Mouse (Mus musculus) kidney, embryonic 15.5 days (tissue): ENCODE data around the gene Wdr27. TPM values are rescaled to one million over a fixed set of nuclear protein-coding genes. Genes with fewer than 3 reads are reported as not detected.
"Not testable (repeated sequence)": the region's sequence is repeated elsewhere in the genome, so short reads cannot be mapped to it uniquely, and the experiment has no call there.

Experiments used
- ATAC-seq: fragments of 200-750 bp; cut with Nextera tagmentation; replicated peaks from 2 replicates; pipeline ENCODE4 v1.8.0; 2017; ENCODE audit warnings: moderate TSS enrichment; ENCODE audit not compliant: low FRiP score
- H3K27ac ChIP-seq: fragments of 300-500 bp; sonication (generic); 2 replicates; pipeline ENCODE4 v1.5.1; 2015; ENCODE audit warnings: mild to moderate bottlenecking, inconsistent platforms
- H3K27me3 ChIP-seq: fragments of 300-500 bp; sonication (generic); 2 replicates; pipeline ENCODE4 v1.6.1; 2015; ENCODE audit warnings: inconsistent platforms
- H3K36me3 ChIP-seq: fragments of 300-500 bp; sonication (generic); 2 replicates; pipeline ENCODE4 v1.6.1; 2015; ENCODE audit warnings: inconsistent platforms
- H3K4me1 ChIP-seq: fragments of 300-500 bp; sonication (generic); 2 replicates; pipeline ENCODE4 v1.6.1; 2015; ENCODE audit warnings: inconsistent platforms
- H3K4me2 ChIP-seq: fragments of 300-500 bp; sonication (generic); 2 replicates; pipeline ENCODE4 v1.6.1; 2015; ENCODE audit warnings: moderate library complexity, mild to moderate bottlenecking, inconsistent platforms
- H3K4me3 ChIP-seq: fragments of 300-500 bp; sonication (generic); replicated peaks from 2 replicates; pipeline ENCODE4 v1.5.1; 2015; ENCODE audit warnings: mild to moderate bottlenecking, inconsistent platforms
- H3K9ac ChIP-seq: fragments of 300-500 bp; sonication (generic); 2 replicates; pipeline ENCODE4 v1.6.1; 2015; ENCODE audit warnings: mild to moderate bottlenecking, inconsistent platforms
- H3K9me3 ChIP-seq: fragments of 300-500 bp; sonication (generic); replicated peaks from 2 replicates; pipeline ENCODE4 v1.6.1; 2016; ENCODE audit warnings: inconsistent platforms
- WGBS: fragments of 180-500 bp; shearing (Covaris S2); methylation state at CpG from one replicate; pipeline ENCODE4 v1.1.7; 2015; ENCODE audit warnings: mixed read lengths; 5-methylcytosine and 5-hydroxymethylcytosine counted together
- polyA plus RNA-seq: library from polyadenylated mRNA; unstranded; fragments of >200 nt; fragmentation: Nextera tagmentation; extraction: Ambion mirVana; gene quantifications from 2 replicates; pipeline ENCODE4 v1.2.1, GENCODE M21; 2015

Gene Wdr27
- polyA plus RNA-seq, 1 experiment from 2014 or later, result 6.8 TPM

DNA sequence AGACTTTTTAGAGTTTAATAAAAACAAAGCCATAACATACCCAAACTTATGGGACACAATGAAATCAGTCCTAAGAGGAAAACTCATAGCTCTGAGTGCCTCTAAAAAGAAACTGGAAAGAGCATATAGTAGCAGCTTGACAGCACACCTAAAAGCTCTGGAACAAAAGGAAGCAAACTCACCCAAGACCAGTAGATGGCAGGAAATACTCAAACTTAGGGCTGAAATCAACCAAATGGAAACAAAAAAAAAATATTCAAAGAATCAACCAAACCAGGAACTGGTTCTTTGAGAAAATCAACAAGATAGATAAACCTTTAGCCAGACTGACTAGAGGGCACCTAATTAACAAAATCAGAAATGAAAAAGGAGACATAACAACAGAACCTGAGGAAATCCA is 47.9 kb downstream of the Wdr27 start:
- not testable (repeated sequence) for H3K4me1 ChIP-seq, H3K4me3 ChIP-seq, H3K4me2 ChIP-seq, H3K36me3 ChIP-seq, H3K9ac ChIP-seq, H3K27ac ChIP-seq, H3K27me3 ChIP-seq, H3K9me3 ChIP-seq, ATAC-seq

DNA sequence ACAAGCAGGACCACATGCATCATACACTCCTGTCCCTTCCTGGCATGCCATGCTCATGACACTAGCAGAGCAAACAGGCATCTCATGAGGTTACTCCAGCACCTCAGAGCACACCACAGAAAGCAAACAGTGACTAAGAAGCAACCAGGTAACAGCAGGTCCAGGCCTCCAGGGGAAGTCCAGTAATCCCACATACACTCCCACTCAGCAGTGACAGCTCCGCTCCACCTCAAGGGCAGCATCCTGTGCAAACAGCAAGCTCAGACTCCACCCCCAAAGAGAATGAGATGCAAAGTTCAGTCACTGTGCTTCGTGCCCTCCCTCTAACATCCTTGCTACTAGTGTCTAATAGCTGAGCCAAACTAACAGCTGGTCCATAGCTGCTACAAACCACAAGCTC is 56.0 kb downstream of the Wdr27 start:
- no peak overlapping the region for H3K4me3 ChIP-seq
- no peaks in the 10 kb centered on the region for H3K4me1 ChIP-seq
- no peaks in the 10 kb centered on the region for H3K36me3 ChIP-seq
- no peak overlapping the region for H3K27ac ChIP-seq
- WGBS, result 51% methylated on average over 2 of the region's 2 CpGs
- no peaks in the 10 kb centered on the region for H3K27me3 ChIP-seq
- no peak overlapping the region for H3K9ac ChIP-seq
- ATAC-seq, result no peak
- no peaks in the 10 kb centered on the region for H3K9me3 ChIP-seq
- no peak overlapping the region for H3K4me2 ChIP-seq

DNA sequence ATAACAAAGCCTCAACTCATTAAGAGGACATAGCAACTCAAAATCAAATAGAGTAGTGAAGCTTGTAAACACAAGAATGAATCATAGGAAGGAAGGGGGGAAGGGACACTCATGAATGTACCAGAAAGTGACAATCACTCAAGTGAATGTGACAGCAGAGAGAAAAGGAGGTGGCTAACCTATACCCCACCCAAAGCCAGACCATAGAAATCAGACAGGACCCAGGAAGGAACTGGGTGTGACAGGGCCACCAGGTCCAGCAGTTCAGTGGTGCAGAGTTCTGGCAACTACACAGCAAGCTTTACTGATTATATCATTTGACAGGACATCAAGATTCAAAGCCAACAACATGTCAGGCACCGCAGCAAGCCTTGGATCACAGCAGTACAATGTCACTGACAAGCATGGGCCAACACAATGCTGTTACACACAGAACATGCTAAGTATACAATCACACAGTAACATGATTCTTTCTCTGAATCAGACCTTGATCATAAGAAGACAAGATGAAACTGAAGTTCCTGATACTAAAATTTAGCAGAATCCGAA is 68.2 kb downstream of the Wdr27 start:
- H3K4me2 ChIP-seq, result no peak overlapping the region
- no peak overlapping the region for H3K27ac ChIP-seq
- no peak for ATAC-seq
- no peak overlapping the region for H3K4me3 ChIP-seq
- 85% methylated on average over 2 of the region's 2 CpGs for WGBS
- no peak overlapping the region for H3K9ac ChIP-seq
- H3K36me3 ChIP-seq, result no peaks in the 10 kb centered on the region
- H3K4me1 ChIP-seq, result no peaks in the 10 kb centered on the region
- H3K9me3 ChIP-seq, result no peaks in the 10 kb centered on the region
- H3K27me3 ChIP-seq, result no peaks in the 10 kb centered on the region

DNA sequence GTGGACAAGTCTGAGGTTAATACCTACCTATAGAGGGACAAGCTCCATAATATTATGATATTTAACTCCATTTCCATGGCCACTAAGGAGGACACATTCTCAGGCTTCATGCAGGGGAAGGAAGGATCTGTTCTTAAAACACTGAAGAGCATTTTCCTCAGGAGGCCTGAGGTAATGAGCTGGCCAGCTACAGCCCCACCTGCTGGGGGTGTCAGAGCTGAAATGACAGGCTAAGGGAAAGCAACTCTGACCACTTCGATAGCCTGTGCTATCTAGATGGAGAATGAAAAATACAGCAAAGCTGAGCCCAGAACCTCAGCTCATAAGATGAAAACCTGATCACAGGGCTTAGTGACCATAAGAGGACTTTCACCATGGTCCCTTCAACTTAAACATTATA is 82.7 kb downstream of the Wdr27 start:
- Histone ChIP-seq H3K4me3 (no peak overlapping the region), H3K4me1 (no peaks in the 10 kb centered on the region), H3K9me3 (no peaks in the 10 kb centered on the region), H3K36me3 (no peaks in the 10 kb centered on the region), H3K27me3 (no peaks in the 10 kb centered on the region), H3K9ac (no peak overlapping the region), H3K27ac (no peak overlapping the region), H3K4me2 (no peak overlapping the region)
- 81% methylated on average over 1 of the region's 1 CpGs for WGBS
- no peak for ATAC-seq

DNA sequence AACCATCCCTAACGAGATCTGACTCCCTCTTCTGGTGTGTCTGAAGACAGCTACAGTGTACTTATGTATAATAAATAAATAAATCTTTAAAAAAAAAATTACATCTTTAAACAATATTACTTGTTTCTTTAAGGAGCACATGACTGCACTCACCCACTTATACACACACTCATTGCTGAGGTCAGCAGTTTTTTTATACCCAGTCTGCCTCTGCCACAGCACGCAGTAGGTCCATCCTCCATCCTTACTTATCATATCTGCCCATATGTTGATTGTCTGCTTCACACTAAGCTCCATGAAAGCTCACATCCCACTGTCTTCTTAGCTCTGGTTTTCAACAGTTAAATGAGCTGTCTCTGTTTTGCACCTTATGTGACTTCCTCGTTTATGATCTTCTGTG is 95.2 kb downstream of the Wdr27 start:
- no peaks in the 10 kb centered on the region for H3K36me3 ChIP-seq
- no peak for ATAC-seq
- H3K9ac ChIP-seq, result no peak overlapping the region
- no peaks in the 10 kb centered on the region for H3K27me3 ChIP-seq
- H3K4me1 ChIP-seq, result no peaks in the 10 kb centered on the region
- WGBS, result 77% methylated on average over 3 of the region's 3 CpGs
- H3K4me3 ChIP-seq, result no peak overlapping the region
- H3K9me3 ChIP-seq, result no peaks in the 10 kb centered on the region
- H3K27ac ChIP-seq, result no peak overlapping the region
- H3K4me2 ChIP-seq, result no peak overlapping the region

DNA sequence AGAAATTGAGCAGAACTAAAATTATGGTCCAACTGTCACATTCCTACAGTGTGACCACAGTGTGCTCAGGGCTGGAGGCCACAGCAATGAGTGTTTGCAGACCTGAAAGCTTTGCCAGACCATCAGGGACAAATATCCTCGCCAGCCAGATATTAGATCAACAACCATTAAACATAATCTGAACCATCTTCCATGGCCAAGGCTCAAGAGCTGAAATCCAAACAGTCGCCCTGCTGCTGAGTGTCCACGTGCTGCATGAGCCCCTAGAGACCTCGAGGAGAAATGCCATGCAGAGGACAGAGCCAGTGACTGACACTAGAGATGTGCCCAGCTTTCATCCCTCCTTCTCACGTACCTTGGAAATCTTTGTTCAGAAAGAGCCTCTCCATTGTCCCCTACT is 96.1 kb downstream of the Wdr27 start:
- ATAC-seq, result no peak

DNA sequence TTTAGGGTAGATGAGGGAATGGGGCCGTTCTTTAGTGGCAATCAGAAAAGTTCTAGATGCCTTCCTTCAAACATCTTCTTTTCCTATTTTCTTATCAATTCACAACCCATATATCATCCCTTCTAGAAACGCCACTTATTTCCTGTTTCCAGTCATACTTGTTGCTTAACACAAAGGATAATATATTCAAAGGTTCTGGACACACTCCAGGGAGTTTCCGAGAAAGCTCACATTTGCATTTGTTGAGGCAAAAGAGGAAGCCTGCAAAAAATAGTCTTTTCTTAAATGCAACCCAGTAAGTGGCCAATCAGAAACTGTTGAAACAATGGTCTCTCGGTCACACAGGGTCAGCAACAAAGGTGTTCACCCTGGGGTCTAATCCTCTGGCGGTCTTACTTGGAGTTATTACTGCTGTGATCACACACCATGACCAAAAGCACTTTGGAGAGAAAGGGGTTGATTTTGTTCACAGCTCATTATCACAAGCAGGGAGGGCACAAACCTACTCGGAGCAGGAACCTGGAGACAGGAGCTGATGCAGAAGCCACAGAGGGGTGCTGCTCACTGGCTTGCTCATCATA is 116.2 kb downstream of the Wdr27 start:
- Histone ChIP-seq H3K4me3 (no peak overlapping the region), H3K4me2 (no peak overlapping the region), H3K27me3 (no peaks in the 10 kb centered on the region), H3K36me3 (no peaks in the 10 kb centered on the region), H3K27ac (no peak overlapping the region), H3K9ac (no peak overlapping the region), H3K4me1 (0 out of 2 replicates have a peak, but pooled peaks cover 4% of the 10 kb centered on the region), H3K9me3 (no peaks in the 10 kb centered on the region)
- 0 out of 2 replicates have a peak, but pooled peaks have one; percentile 40 for ATAC-seq
- 44% methylated on average over 6 of the region's 6 CpGs for WGBS

More for the DNA sequence above, 96.1 kb downstream of the Wdr27 start:
- Histone ChIP-seq H3K4me2 (no peak overlapping the region), H3K4me3 (no peak overlapping the region), H3K9ac (no peak overlapping the region), H3K27ac (no peak overlapping the region), H3K27me3 (no peaks in the 10 kb centered on the region), H3K9me3 (no peaks in the 10 kb centered on the region), H3K36me3 (no peaks in the 10 kb centered on the region), H3K4me1 (no peaks in the 10 kb centered on the region)
- 70% methylated on average over 5 of the region's 5 CpGs for WGBS

DNA sequence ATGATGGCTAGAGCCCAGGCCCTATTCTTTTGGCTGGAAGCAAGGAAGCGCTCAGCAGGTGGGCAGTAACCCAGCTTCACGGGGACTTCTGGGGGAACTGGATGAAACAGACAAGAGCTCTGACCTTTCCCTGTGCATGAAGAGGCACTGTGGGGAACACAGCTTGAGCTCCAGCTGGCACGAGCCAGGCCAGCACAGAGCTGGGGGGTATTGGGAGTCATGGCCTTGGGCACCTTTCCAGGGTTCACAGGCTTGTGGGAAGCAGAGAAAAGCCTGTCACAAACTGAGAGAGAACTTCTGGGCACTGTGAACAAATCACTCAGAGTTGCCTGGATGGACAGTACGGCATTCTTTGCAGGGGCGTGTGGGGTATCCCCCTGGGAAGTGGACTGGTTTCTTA is 118.0 kb downstream of the Wdr27 start:
- Histone ChIP-seq H3K9ac (no peak overlapping the region), H3K4me2 (no peak overlapping the region), H3K27me3 (no peaks in the 10 kb centered on the region), H3K27ac (no peak overlapping the region), H3K9me3 (no peaks in the 10 kb centered on the region), H3K36me3 (no peaks in the 10 kb centered on the region), H3K4me3 (no peak overlapping the region), H3K4me1 (0 out of 2 replicates have a peak, but pooled peaks cover 4% of the 10 kb centered on the region)
- WGBS, result 71% methylated on average over 5 of the region's 5 CpGs
- ATAC-seq, result no peak

DNA sequence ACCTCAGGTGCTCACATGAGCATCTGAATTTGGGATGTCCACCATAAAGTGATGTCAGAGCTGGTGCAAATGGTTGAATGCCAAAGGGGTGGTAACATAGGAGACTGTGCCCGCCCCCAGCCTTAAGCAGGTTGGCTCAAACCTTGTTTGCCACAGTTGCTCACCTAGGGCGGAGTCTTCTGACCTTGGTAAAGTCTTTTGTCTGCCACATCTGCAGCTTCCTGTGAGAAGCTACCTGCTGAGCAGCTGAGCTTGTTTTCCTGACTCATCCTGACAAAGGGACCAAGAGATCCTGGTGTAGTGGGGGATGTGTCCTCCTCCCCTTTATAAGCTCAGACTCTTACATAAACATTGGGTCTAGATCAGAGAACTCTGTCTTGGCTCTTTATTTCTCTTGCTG is 125.0 kb downstream of the Wdr27 start:
- no peaks in the 10 kb centered on the region for H3K9me3 ChIP-seq
- no peaks in the 10 kb centered on the region for H3K27me3 ChIP-seq
- no peak overlapping the region for H3K4me3 ChIP-seq
- 81% methylated on average over 2 of the region's 2 CpGs for WGBS
- no peaks in the 10 kb centered on the region for H3K36me3 ChIP-seq
- no peak for ATAC-seq
- H3K27ac ChIP-seq, result no peak overlapping the region
- no peaks in the 10 kb centered on the region for H3K4me1 ChIP-seq
- H3K9ac ChIP-seq, result no peak overlapping the region
- H3K4me2 ChIP-seq, result no peak overlapping the region

DNA sequence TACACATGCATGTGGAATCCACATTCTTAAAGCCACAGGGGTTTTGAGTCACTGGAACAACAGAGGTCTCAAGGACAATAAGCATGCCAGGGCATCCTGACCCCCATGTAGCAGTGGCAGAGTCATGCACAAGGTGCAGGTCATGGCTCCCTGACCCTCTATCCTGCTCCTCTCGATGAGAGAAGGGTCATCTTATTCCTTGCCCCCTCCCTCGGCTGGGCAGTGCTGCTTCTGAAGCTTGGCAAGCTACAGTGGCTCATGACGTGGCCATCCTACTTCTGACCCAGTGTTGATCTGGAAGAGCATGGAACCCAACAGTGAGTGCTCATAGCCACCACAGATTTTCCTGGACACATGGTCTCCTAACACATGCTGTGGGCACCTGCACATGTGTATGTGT is 126.9 kb downstream of the Wdr27 start:
- 72% methylated on average over 3 of the region's 3 CpGs for WGBS
- H3K4me2 ChIP-seq, result no peak overlapping the region
- no peaks in the 10 kb centered on the region for H3K4me1 ChIP-seq
- ATAC-seq, result no peak
- H3K27me3 ChIP-seq, result no peaks in the 10 kb centered on the region
- H3K9ac ChIP-seq, result no peak overlapping the region
- H3K36me3 ChIP-seq, result no peaks in the 10 kb centered on the region
- no peak overlapping the region for H3K4me3 ChIP-seq
- no peaks in the 10 kb centered on the region for H3K9me3 ChIP-seq
- H3K27ac ChIP-seq, result no peak overlapping the region

DNA sequence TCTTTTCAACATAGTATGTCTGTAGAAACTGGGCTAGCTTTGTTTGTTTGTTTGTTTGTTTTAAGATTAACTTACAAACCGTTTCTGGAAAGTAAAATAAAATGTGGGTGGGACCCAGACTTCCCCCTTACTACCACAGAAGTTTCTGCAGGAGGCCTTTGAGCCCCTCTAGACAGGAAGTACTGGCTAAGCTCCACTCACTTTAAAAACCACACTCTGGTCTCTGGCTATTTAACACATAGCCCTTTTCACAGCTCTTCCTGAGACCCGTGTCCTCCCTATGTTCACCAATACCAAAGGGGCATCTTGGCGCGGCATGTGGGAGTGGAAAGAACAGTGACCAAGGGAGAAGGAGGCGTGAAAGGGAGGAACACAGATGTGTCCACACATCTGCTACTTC is 127.7 kb downstream of the Wdr27 start:
- Histone ChIP-seq H3K4me1 (no peaks in the 10 kb centered on the region), H3K27me3 (no peaks in the 10 kb centered on the region), H3K36me3 (no peaks in the 10 kb centered on the region), H3K4me3 (no peak overlapping the region), H3K4me2 (no peak overlapping the region), H3K9me3 (no peaks in the 10 kb centered on the region), H3K9ac (no peak overlapping the region), H3K27ac (no peak overlapping the region)
- 69% methylated on average over 5 of the region's 5 CpGs for WGBS
- no peak for ATAC-seq

DNA sequence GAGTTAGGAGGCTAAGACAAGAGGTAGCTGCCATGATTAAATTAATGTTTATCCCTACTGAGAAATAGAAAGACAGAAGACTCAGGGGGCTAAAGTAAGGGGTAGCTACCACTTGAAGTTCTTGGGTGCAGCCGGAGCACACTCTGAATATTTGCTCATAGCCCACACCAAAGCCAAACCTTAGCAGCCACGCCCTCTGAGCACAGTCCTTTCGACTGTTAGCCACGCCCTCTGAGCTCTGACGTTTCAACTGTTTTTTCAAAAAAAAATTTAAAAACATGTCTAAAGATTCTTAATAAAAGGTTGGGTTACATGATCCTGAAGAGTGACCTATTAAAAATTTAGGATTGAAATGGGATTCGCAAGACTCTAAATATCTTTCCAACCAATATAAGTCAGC is 130.3 kb downstream of the Wdr27 start:
- no peaks in the 10 kb centered on the region for H3K27me3 ChIP-seq
- H3K27ac ChIP-seq, result no peak overlapping the region
- H3K9me3 ChIP-seq, result no peaks in the 10 kb centered on the region
- no peak overlapping the region for H3K4me2 ChIP-seq
- WGBS, result 83% methylated on average over 6 of the region's 6 CpGs
- no peaks in the 10 kb centered on the region for H3K4me1 ChIP-seq
- H3K4me3 ChIP-seq, result no peak overlapping the region
- H3K36me3 ChIP-seq, result no peaks in the 10 kb centered on the region
- H3K9ac ChIP-seq, result no peak overlapping the region
- ATAC-seq, result no peak

DNA sequence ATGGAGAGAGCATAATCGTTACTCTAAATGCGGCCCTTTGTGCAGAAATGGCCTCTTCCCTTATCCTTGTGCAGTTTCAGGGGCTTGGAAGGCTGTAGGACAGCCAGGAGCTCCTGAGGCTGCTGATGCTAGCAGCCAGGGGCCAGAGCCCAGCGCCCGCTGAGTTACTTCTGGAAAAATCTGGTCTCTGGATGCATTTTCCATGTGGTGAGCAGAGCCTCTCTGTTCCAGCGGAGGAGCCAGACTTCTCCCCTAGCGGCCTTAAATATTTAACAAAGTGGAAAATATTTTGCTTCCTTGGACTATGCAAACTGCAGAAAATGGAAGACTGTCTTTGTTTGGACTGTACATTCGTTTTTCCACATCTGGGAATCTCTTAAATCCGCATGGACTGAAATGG is 130.9 kb downstream of the Wdr27 start:
- Histone ChIP-seq H3K9me3 (no peaks in the 10 kb centered on the region), H3K27me3 (no peaks in the 10 kb centered on the region), H3K4me2 (no peak overlapping the region), H3K27ac (no peak overlapping the region), H3K4me1 (no peaks in the 10 kb centered on the region), H3K4me3 (no peak overlapping the region), H3K9ac (no peak overlapping the region), H3K36me3 (no peaks in the 10 kb centered on the region)
- no peak for ATAC-seq
- WGBS, result 87% methylated on average over 8 of the region's 8 CpGs
